Mouse (Mus musculus) retina, postnatal 1 day (tissue): ENCODE data around the gene Phlda2.
"Not testable (repeated sequence)": the region's sequence is repeated elsewhere in the genome, so short reads cannot be mapped to it uniquely, and the experiment has no call there.

Experiments
- DNase-seq: peaks from one replicate; pipeline ENCODE4 v3.0.0-alpha.2; 2012

Gene Phlda2

GRCm38 (mm10) chr7:143502418-143503200 is at the start of gene Phlda2:
Gene Phlda2 (minus strand): TSS chr7:143503150.
- peak; percentile 48 for DNase-seq

- no peak for DNase-seq
Measured at GRCm38 (mm10) chr7:143549588-143550220, 46.8 kb upstream of the Phlda2 start.

GRCm38 (mm10) chr7:143548976-143549457 is 46.1 kb upstream of the Phlda2 start, which contains the start of gene Nap1l4:
Gene Nap1l4 (minus strand): TSS chr7:143549106.
- DNase-seq = peak; percentile 99

GRCm38 (mm10) chr7:143548231-143548961 is 45.4 kb upstream of the Phlda2 start:
- no peak for DNase-seq

- no peak for DNase-seq
Measured at GRCm38 (mm10) chr7:143546554-143546953, 43.6 kb upstream of the Phlda2 start.

GRCm38 (mm10) chr7:143544368-143544767 is 41.4 kb upstream of the Phlda2 start:
- peak; percentile 49 for DNase-seq

GRCm38 (mm10) chr7:143538671-143539070 is 35.7 kb upstream of the Phlda2 start:
- DNase-seq = no peak

GRCm38 (mm10) chr7:143538229-143538628 is 35.3 kb upstream of the Phlda2 start:
- not testable (repeated sequence) for DNase-seq

GRCm38 (mm10) chr7:143536251-143536650 is 33.3 kb upstream of the Phlda2 start:
- DNase-seq = no peak

- DNase-seq = no peak
Measured at GRCm38 (mm10) chr7:143533284-143533683, 30.3 kb upstream of the Phlda2 start.

- no peak for DNase-seq
Measured at GRCm38 (mm10) chr7:143532410-143532809, 29.5 kb upstream of the Phlda2 start.

GRCm38 (mm10) chr7:143519333-143519732 is 16.4 kb upstream of the Phlda2 start:
- DNase-seq = no peak

- no peak for DNase-seq
Measured at GRCm38 (mm10) chr7:143514416-143514768, 11.4 kb upstream of the Phlda2 start.

GRCm38 (mm10) chr7:143513763-143514415 is 10.9 kb upstream of the Phlda2 start:
- no peak for DNase-seq

GRCm38 (mm10) chr7:143511335-143511712 is 8.4 kb upstream of the Phlda2 start:
- no peak for DNase-seq

GRCm38 (mm10) chr7:143510593-143511334 is 7.8 kb upstream of the Phlda2 start:
- no peak for DNase-seq

- DNase-seq = no peak
Measured at GRCm38 (mm10) chr7:143509566-143509965, 6.6 kb upstream of the Phlda2 start.

GRCm38 (mm10) chr7:143506675-143507074 is 3.7 kb upstream of the Phlda2 start:
- peak; percentile 64 for DNase-seq

- DNase-seq = no peak
Measured at GRCm38 (mm10) chr7:143506271-143506670, 3.3 kb upstream of the Phlda2 start.

- peak; percentile 74 for DNase-seq
Measured at GRCm38 (mm10) chr7:143505823-143506222, 2.9 kb upstream of the Phlda2 start.

- DNase-seq = no peak
Measured at GRCm38 (mm10) chr7:143505411-143505810, 2.5 kb upstream of the Phlda2 start.

GRCm38 (mm10) chr7:143503926-143504325 is 976 bp upstream of the Phlda2 start:
- no peak for DNase-seq
